Mouse (Mus musculus) cerebellum, postnatal 10 days (tissue): ENCODE results near the gene Ttll1.
A peak's percentile ranks its signal among the peaks of the same experiment; 100 is the strongest.
"Not testable (repeated sequence)": the region's sequence is repeated elsewhere in the genome, so short reads cannot be mapped to it uniquely, and the experiment has no call there.

Source experiments
- DNase-seq, 2 experiments: peaks; one replicate each; pipeline ENCODE4 v3.0.0; 2021; ENCODE audit warnings: mixed read lengths in 2 of 2

Gene Ttll1

DNA sequence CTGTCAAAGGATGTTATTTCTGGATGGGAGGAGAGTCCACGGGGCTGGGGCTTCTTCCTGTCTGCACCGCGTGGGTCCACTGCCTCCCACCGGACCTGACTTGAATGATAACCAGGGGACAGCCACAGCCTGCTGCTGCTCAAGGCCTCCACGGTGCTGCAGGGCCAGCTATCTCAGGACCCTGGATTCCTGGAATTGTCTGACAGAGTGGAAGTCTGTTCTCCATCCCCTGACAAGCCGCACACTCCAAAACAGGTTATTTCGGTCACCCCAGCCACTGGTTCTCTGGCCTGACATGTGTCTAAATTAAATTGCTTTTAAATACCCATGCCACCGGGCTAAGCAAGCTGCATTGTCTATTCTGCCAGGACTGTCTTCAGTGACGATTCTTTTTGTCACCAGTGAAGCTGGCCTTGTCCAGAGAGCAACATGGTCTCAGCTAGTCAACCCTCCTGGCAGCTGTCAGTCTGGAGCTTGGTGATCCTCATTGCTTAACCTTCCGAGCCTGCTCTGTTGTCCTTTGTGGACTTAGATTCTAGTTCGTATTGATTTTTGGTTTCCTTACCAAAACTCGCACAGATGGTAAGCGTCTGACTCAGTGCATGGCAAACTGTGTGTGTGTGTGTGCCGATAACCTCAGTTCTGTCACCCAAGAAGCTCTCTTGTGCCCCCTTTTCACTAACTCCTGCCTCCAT is 13.1 kb upstream of the Ttll1 start:
- DNase-seq: no peak

DNA sequence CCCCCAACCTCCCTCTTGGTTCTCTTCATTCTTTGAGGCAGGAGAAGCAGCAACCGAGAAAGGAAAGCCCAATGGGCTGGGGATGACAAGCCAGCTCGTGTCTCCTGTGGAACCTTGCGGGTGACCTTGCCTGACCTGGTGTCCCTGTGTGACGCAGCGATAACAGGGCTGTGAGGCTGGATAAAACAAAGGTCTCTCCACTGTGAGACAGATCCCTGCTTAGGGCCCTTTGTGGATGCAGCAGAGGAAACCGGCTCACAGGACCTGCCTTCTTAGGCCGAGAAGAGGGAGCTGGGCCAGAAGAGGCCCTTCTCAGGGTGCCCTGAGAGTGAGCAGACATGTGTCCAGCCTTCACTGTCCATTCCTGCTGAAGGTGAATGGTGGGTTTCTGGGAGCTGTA is 12.5 kb upstream of the Ttll1 start:
- DNase-seq: no peak

DNA sequence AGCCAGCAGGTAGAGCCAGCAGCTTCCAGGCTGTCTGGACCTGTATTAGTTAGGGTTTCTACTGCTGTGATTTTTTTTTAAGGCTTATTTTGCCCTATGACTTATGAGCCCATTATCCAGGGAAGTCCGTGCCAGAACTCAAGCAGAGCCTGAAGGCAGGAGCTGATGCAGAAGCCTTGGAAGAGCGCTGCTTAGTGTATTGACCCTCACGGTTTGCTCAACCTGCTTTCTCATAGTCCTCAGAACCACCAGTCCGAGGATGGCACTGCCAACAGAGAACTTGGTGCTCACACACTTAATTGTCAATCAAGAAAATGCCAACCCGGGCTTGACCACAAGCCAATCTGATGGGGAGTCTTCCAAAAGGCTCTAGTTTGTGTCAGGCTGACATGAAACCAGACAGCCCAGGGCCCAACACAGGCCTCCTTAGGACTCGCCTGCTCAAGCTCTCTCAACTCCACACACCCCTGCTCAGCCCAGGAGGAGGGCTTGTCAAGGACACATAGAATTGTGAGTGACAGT is 10.2 kb upstream of the Ttll1 start:
- DNase-seq: peak; percentile 20 to 26

DNA sequence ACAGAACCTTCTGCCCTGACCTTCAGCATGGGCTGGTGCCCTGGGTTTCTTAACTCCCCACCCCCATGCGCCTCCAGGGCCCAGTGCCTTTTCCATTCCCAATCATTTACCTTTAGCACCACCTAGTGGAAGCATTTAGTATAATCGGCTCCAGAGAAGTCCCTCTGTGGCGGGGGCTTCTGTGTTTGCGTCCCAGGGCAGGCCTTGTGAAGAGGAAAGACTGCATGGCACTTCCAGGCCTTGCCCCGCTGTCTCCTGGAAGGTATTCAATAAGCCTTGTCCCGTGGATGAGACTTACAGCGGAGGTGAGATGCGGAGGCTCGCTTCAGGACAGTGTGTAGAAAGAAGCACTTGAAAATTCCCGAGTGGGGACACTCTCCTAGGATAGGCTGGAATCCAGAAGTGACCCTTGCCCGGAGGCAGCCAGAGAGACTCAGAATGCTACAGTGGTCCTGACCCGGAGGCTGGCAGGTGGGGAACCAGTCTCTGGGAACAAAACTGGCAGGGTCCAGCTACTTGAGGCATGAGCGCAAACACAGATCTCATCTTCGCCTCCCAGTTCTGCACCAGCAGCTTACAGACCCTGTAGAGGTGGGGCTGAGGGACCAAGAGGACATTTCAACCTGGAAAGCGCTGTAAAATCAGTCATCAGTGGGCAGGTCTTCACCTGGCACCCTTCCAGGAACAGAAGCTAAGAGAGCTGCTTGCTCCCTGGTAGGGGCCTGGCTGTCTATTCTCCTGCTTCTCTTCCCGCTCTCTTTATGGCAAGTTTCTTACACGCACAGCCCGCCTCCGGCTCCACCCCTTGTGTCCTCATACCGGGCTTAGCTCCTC is 7.7 kb upstream of the Ttll1 start:
- DNase-seq: peak; percentile 86 to 93

DNA sequence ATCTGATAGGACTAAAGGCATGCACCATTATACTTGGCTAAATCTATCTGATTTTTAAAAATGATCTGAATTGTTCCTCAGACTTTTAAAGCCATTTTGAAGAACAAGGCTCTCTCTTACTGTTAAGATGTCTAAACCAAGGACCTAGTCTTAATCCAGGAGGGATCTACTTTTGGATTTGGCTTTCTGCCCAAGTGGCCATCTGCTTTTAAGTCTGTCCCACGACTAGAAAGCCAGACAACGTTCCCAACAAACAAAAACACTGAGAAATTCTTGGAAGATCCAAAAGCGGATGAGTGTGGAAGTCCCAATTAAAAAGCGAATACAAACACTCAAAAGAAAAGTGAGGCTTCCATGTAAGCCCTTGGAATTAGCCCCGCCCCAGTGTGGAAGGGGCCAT is 4.3 kb upstream of the Ttll1 start:
- DNase-seq: peak; percentile 63

DNA sequence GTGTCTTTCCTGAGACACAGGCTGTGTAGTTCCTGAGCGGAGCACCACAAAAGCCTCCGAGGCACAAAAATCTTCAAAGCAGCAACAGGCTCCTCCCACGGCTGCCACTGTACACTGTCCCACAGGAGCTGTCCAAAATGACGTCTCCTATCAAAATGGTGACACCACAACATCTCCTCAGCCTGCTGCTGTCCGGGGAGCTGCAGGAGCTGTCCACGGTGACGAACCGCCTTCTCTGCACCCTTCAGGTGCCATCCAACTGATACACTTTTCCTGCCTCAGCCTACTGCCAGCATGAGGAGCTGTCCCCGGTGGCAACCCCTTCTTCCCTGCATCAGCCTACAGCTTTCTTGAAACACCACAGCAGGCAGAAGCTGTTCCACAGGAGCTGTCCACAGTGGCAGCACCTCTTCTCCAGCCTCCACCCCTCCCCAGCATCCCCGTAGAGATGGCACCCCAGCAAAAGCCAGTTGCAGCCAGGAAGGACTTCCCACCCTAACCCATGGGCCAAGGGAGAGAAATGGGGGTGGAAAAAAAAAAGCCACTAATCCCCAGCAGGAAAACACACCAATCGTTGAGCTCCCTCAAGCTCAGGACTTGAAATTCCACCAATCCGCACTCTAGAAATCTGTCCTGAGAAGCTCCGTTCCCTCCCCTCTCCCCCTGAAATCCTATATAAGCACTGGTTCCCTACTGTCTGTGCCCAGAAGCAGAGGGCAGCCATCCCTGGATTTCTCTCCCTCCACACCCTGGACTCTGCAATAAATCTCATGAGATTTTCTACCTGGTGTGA is 2.0 kb upstream of the Ttll1 start:
- DNase-seq: no peak

DNA sequence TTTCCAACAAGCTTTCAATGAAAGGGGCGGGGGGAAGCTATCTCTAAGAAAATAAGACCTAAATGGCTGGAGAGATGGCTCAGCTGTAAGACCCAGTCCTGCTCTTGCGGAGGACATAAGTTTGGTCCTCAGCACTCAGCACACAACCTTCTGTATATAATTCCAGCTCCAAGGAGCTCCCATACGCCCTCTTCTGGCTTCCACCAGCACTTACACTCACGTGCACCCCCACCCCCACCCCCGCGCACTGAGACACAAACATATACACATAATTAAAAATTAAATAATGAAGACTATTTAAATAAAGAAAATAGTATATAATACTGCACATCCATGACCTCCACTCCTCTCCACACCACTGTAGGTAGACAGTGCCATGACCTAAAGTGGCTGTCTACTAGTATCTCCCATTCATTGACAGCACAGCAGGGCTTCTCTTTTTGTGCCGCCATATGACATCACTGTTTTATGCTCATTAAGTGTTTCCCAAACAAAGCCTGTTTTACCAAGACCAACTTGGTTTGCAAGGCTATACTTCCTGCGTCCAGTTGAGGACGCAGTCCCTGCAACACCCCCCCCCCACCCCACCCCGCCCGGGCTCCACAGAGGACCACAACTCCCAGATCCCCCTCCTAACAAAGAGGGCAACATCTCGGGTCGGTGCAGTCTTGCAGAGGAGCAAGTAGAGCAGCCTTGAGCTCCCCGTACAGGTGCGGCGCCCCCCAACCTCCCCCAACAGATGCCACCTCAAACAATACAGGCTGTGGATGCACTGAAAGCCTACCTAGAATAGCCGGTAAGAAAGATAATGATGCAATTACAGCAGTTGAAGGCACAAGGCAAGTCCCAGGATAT is 516 bp downstream of the Ttll1 start:
- peak in 1 of 2 experiments; percentile 17 for DNase-seq

DNA sequence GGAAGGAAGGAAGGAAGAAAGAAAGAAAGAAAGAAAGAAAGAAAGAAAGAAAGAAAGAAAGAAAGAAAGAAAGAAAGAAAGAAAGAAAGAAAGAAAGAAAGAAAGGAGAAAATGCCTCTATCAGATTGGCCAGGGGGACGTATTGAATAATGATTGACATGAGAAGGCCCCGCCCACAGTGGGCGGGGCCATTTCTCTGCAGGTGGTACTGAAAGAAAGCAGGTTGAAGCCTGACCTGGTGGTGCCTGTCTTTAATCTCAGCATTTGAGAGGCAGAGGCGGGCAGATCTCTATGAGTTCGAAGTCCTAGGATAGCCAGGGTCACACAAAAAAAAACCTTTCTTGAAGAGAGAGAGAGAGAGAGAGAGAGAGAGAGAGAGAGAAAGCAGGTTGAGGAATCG is 9.2 kb downstream of the Ttll1 start:
- not testable (repeated sequence) for DNase-seq

DNA sequence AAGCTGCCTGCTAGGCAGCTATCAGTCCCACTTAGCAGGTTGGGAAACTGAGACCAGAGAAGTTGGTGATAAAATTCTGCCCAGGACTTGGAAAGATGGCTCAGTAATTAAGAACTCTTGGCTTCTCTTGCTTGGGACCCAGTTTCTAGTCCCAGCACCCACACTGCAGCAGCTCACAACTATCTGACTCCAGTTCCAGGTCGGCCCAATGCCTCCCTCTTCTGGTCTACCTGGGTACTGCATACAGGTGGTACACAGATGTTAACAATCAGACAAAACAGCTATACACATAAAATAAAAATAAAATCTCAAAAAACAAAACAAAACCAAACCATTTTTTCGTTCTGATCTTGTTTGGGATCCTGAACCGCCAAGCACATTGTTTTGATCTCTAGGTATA is 10.3 kb downstream of the Ttll1 start:
- DNase-seq: peak; percentile 34 to 43

DNA sequence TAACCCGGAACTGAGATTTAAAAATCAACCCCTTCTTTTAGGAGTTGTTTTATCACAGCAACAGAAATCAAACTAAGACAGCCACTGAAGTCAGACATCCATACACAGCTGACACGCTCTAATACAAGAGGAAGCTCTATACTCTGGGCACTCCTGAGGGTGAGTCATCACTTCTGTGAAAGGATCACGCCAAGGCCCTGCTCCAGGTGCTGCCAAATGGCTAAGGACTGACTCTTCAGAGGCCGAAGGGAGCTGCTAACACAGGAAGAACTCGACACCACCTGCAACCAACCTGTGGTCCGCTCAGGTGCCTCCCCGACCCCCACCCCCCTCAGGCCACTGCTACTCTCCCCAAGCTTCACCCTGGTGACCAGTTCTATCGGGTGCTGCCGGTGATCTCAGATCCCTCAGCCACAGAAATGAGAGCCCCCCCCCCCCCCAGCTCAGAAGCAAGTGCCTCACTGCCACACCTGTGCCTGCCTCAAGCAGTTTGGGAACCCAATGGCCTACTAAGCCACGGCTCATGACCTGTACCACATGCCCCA is 11.4 kb downstream of the Ttll1 start:
- no peak for DNase-seq

DNA sequence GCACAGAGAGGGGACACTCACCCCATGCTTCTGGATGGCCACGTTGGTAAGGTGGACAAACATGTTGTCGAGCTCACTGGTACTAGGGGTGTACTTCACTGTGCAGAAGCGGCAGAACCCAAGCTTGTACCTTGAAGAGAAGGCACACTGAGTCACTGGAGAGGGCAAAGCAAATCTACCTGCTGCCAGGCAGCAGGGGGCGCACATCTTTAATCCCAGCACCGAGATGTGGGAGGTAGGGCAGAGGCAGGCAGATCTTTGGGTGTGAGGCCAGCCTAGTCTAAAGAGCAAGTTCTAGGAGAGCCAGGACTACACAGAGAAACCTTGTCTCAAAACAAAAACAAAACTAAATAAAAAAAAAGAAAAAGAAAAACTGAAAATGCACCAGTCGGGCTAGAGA is 13.4 kb downstream of the Ttll1 start:
- DNase-seq: no peak

DNA sequence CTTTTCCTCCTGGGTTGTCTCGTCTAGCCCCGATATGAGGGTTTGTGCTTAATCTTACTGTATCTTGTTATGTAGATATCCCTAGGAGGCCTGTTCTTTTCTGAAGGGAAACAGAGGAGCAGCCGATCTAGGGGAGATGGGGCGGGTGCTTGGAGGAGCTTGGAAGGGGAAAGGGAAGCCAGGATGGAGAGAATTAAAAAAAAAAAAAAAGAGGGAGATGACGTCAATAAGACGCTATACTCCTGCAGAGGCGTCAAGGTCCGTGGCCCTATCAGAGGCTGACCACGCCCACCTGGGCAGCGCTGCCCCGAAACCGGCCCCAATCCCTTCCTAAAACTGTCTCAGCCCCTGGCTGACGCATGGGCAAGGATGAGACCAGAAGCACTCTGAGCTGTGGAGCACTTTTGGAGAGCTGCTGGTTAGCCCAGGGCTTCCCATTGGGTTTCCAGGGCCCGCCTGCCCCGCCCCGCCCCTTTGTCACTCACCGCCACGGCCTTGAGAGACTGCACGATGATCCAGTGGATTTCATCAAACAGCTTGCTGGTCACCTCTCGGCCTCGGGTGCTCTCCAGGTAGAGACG is 14.8 kb downstream of the Ttll1 start:
- no peak for DNase-seq

DNA sequence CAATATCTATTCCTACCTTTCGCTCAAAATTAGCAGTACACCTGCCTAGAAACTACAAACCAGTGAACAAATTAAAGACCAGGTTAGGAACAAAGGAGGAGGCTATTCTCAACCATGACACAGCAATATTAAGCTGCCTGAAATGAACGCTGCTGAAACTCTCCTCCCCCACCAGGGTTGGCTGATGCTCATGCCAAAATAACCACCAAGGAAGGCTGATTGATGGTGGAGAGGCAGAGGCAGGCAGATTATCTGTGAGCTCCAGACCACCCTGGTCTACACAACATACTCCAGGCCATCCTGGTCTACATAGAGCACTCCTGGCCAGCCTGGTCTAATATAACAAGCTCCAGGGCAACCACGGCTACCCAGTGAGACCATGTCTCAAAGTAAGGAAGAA is 15.5 kb downstream of the Ttll1 start:
- no peak for DNase-seq

DNA sequence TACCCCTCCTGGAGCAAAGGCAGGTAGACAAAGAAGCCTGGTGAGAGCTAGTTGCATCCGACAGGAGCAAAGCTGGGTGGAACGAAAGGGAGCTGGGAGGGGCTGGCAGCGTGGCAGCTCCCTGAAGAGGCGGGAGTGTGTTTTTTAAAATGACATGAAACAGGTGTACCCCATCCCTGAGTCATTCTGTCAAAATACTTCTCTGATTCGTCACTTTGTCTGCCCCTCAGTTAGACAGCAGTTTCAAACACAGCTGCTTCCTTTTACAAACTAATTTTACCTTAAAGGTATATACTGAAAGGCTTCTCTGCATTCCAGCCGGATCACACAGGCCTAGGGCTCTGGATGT is 16.1 kb downstream of the Ttll1 start:
- DNase-seq: no peak

DNA sequence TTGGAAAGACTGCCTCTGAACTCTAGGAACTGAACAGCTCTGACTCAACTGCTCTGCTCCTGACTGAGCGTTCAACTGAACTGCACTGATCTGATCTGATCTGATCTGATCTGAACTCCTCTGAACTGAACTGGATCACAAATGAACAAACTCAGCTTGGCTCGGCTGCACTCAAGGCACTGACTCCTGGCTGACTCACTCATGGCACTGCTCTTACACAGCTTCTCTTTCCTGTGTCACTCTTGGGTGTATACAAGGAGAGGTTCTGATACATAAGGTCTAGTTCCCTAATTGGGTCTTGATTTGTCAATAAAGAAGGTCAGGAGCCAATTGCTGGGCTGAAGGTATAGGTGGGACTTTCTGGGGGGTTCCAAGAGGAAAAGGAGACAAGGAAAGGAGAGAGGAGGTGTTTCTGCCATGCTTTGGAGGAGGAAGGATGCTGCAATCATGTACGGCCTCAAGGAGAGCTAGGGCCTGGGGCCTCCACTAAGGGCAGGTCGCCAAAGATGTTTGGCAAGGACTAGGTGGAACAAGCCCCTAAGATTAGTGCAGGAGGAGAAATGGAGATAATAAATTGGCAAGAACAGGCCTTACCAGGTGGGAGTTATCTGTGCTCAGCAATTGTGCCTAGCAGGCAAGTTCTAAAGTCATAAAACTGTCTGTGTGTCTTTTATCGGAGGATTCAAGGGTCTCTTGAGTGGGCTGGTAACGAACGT is 16.7 kb downstream of the Ttll1 start:
- no peak for DNase-seq

DNA sequence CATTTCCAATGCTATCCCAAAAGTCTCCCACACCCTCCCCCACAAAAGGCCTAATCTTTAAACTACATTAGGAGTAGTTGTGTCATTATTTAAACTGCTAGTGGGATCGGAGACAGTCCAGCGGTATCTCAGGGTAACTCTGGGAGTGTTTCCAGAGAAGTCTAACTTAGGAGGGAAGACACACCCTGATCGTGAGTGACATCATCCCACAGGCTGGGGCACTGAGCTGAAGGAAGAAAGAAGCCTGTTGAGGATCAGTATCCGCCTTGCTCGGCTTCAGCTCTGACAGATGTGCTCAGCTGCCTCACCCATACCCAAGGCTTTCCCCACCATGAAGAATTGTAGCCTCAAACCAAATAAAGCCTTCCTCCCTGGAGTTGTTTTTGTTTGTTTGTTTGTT is 18.8 kb downstream of the Ttll1 start:
- DNase-seq: no peak

DNA sequence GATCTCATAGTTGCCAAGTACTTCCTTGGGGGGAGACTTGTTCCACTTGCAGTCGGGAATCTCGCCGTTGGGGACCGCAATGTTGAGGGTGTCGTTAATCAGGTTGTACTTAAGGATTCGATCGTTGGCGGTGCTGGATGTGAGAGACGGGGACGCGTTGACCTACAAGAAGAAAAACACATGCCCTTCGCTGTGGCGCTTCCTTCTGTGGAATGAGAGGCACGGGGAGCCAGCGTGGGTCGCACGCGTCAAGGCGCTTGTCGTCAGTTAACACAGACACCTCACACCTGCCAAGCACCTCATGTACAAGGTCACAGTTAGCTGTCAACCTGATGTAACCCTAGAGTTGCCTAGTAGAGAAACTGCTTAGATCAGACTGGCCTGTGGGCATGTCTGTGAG is 21.2 kb downstream of the Ttll1 start:
- DNase-seq: no peak

DNA sequence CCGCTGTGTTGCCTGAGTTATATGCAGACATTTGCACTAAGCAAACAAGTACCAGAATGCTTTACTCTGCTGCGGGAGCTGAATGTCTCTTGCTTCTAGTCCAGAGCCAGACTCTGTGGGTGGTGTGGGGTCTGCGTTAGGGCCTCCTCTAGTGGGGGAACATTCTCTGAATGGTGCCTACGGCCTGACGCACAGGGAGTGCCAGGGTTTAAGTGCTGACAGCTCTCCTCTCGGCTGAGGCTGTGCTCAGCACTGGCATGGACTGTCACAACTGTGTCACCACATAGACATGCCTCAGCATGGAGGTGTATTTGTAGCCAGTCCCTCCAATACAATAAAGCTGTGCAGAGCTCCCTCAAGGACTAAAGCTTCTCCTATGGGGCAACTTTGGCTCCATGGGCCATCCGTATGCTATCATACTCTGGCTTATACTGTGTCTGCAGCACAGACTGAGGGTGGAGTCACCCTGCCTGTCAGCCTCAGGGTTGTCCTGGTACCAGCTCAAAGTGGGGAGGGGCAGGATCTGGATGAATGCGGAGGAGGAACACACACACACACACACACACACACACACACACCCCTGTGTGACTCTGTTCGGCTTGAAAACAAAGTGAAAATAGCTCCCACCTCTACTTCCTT is 23.1 kb downstream of the Ttll1 start:
- DNase-seq: no peak

DNA sequence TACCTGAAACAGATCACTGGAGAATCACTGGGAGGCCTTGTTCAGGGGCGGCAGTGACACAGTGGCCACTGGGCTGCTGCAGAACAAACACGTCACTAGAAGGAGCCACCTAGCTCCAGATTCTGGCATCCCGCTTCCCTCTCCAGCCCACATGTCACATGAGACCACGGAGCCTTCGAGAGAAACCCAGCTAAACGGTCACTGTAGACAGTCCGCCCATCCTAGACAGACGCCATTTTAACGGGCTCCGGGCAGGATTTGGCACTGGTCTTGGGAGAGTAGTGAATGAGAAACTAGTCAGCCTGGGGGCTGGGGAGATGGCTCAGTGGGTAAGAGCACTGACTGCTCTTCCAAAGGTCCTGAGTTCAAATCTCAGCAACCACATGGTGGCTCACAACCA is 26.4 kb downstream of the Ttll1 start:
- DNase-seq: no peak

DNA sequence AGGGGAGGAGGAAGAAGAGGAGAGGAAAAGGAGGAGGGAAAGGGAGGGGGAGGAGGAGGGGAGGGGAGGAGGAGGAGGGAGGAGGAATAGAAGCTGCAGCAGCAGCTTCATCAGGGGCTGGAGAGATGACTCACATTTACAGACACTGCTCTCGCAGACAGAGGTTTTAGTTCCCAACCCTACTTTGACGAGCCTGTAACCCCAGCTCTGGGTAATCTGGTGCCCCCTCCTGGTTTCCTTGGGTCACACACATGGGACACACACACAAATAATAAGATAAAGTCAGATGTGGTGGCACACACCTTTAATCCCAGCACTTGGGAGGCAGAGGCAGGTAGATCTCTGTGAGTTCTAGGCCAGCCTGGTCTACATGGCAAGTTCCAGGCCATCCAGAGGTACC is 27.2 kb downstream of the Ttll1 start:
- peak; percentile 34 to 35 for DNase-seq
